Mouse (Mus musculus) neural tube, embryonic 15.5 days (tissue): ENCODE measurements around the gene Traf5. TPM values are rescaled to one million over a fixed set of nuclear protein-coding genes. Genes with fewer than 3 reads are reported as not detected.

Experiments
- ATAC-seq: fragments of 200-750 bp; cut with Nextera tagmentation; 2 replicates; pipeline ENCODE4 v1.8.0; 2017; ENCODE audit warnings: mild to moderate bottlenecking, moderate TSS enrichment, moderate library complexity; ENCODE audit not compliant: low FRiP score
- H3K27ac ChIP-seq: fragments of 300-500 bp; sonication (generic); replicated peaks from 2 replicates; pipeline ENCODE4 v1.5.1; 2015; ENCODE audit warnings: mild to moderate bottlenecking, inconsistent platforms
- H3K27me3 ChIP-seq: fragments of 300-500 bp; sonication (generic); replicated peaks from 2 replicates; pipeline ENCODE4 v1.6.1; 2015; ENCODE audit warnings: inconsistent platforms
- H3K36me3 ChIP-seq: fragments of 300-500 bp; sonication (generic); 2 replicates; pipeline ENCODE4 v1.6.1; 2015; ENCODE audit warnings: inconsistent platforms
- H3K4me1 ChIP-seq: fragments of 300-500 bp; sonication (generic); 2 replicates; pipeline ENCODE4 v1.6.1; 2015; ENCODE audit warnings: inconsistent platforms
- H3K4me2 ChIP-seq: fragments of 300-500 bp; sonication (generic); 2 replicates; pipeline ENCODE4 v1.6.1; 2015; ENCODE audit warnings: inconsistent platforms, mild to moderate bottlenecking, moderate library complexity
- H3K4me3 ChIP-seq: fragments of 300-500 bp; sonication (generic); replicated peaks from 2 replicates; pipeline ENCODE4 v1.5.1; 2015; ENCODE audit warnings: mild to moderate bottlenecking, inconsistent platforms
- H3K9ac ChIP-seq: fragments of 300-500 bp; sonication (generic); replicated peaks from 2 replicates; pipeline ENCODE4 v1.6.1; 2015; ENCODE audit warnings: mild to moderate bottlenecking, inconsistent platforms
- H3K9me3 ChIP-seq: fragments of 300-500 bp; sonication (generic); replicated peaks from 2 replicates; pipeline ENCODE4 v1.6.1; 2016; ENCODE audit warnings: inconsistent platforms
- WGBS: fragments of 180-500 bp; shearing (Covaris S2); methylation state at CpG from one replicate; pipeline ENCODE4 v1.1.7; 2015; ENCODE audit warnings: mixed read lengths; 5-methylcytosine and 5-hydroxymethylcytosine counted together
- polyA plus RNA-seq: library from polyadenylated mRNA; unstranded; fragments of >200 nt; fragmentation: Nextera tagmentation; extraction: Ambion mirVana; gene quantifications from 2 replicates; pipeline ENCODE4 v1.2.1, GENCODE M21; 2015

The Traf5 gene
- polyA plus RNA-seq, 1 experiment from 2014 or later: 1.7 TPM

- Histone ChIP-seq H3K27ac (no peak overlapping the region), H3K36me3 (no peaks in the 10 kb centered on the region), H3K27me3 (no peaks in the 10 kb centered on the region), H3K9ac (no peak overlapping the region), H3K4me1 (0 out of 2 replicates have a peak, but pooled peaks cover 7% of the 10 kb centered on the region), H3K4me3 (no peak overlapping the region), H3K4me2 (no peak overlapping the region), H3K9me3 (no peaks in the 10 kb centered on the region)
- no peak for ATAC-seq
- WGBS: 87% methylated on average over 4 of the region's 4 CpGs
These were observed 16.3 kb downstream of the Traf5 start for GRCm38 (mm10) chr1:192076101-192076500.

GRCm38 (mm10) chr1:192074824-192075223, 17.5 kb downstream of the Traf5 start:
- no peaks in the 10 kb centered on the region for H3K36me3 ChIP-seq
- no peak overlapping the region for H3K27ac ChIP-seq
- H3K9me3 ChIP-seq: no peaks in the 10 kb centered on the region
- no peak overlapping the region for H3K9ac ChIP-seq
- WGBS: 80% methylated on average over 1 of the region's 1 CpGs
- H3K4me1 ChIP-seq: peaks cover 18% of the 10 kb centered on the region
- ATAC-seq: no peak
- no peaks in the 10 kb centered on the region for H3K27me3 ChIP-seq
- H3K4me3 ChIP-seq: no peak overlapping the region
- no peak overlapping the region for H3K4me2 ChIP-seq

GRCm38 (mm10) chr1:192072426-192072825, 19.9 kb downstream of the Traf5 start:
- WGBS: 65% methylated on average over 1 of the region's 1 CpGs
- Histone ChIP-seq H3K9me3 (no peaks in the 10 kb centered on the region), H3K9ac (no peak overlapping the region), H3K4me2 (no peak overlapping the region), H3K27me3 (no peaks in the 10 kb centered on the region), H3K36me3 (no peaks in the 10 kb centered on the region), H3K27ac (no peak overlapping the region), H3K4me3 (no peak overlapping the region), H3K4me1 (peaks cover 18% of the 10 kb centered on the region)
- no peak for ATAC-seq

- Histone ChIP-seq H3K27me3 (no peaks in the 10 kb centered on the region), H3K9ac (no peak overlapping the region), H3K4me1 (peaks cover 18% of the 10 kb centered on the region), H3K4me3 (no peak overlapping the region), H3K9me3 (no peaks in the 10 kb centered on the region), H3K4me2 (0 out of 2 replicates have a peak overlapping the region, but pooled peaks have one; percentile 32), H3K27ac (0 out of 2 replicates have a peak overlapping the region, but pooled peaks have one; percentile 37), H3K36me3 (no peaks in the 10 kb centered on the region)
- 51% methylated on average over 3 of the region's 3 CpGs for WGBS
- ATAC-seq: peak; percentile 41; the same call in 1 of the 2 replicates
These were observed 21.7 kb downstream of the Traf5 start for GRCm38 (mm10) chr1:192070618-192071051.

GRCm38 (mm10) chr1:192069971-192070591, 22.3 kb downstream of the Traf5 start:
- Histone ChIP-seq H3K4me3 (no peak overlapping the region), H3K4me2 (peak overlapping the region; percentile 32; the same call in 1 of the 2 replicates), H3K36me3 (no peaks in the 10 kb centered on the region), H3K27ac (peak overlapping the region; percentile 37; the same call in 1 of the 2 replicates), H3K4me1 (peaks cover 18% of the 10 kb centered on the region), H3K9ac (no peak overlapping the region), H3K9me3 (no peaks in the 10 kb centered on the region), H3K27me3 (no peaks in the 10 kb centered on the region)
- ATAC-seq: peak; percentile 21; the same call in 1 of the 2 replicates
- 41% methylated on average over 13 of the region's 13 CpGs for WGBS

GRCm38 (mm10) chr1:192068188-192068587, 24.2 kb downstream of the Traf5 start:
- peaks cover 16% of the 10 kb centered on the region for H3K4me1 ChIP-seq
- H3K9ac ChIP-seq: no peak overlapping the region
- no peak overlapping the region for H3K27ac ChIP-seq
- no peaks in the 10 kb centered on the region for H3K36me3 ChIP-seq
- ATAC-seq: no peak
- no peak overlapping the region for H3K4me2 ChIP-seq
- H3K27me3 ChIP-seq: no peaks in the 10 kb centered on the region
- WGBS: 53% methylated on average over 2 of the region's 2 CpGs
- no peak overlapping the region for H3K4me3 ChIP-seq
- no peaks in the 10 kb centered on the region for H3K9me3 ChIP-seq

GRCm38 (mm10) chr1:192066956-192067355, 25.4 kb downstream of the Traf5 start:
- ATAC-seq: no peak
- H3K4me3 ChIP-seq: no peak overlapping the region
- WGBS: 96% methylated on average over 3 of the region's 3 CpGs

GRCm38 (mm10) chr1:192063209-192063946, 29.0 kb downstream of the Traf5 start:
- Histone ChIP-seq H3K9me3 (no peaks in the 10 kb centered on the region), H3K4me3 (no peak overlapping the region), H3K36me3 (no peaks in the 10 kb centered on the region), H3K27ac (no peak overlapping the region), H3K9ac (no peak overlapping the region), H3K4me2 (no peak overlapping the region), H3K27me3 (no peaks in the 10 kb centered on the region), H3K4me1 (no peaks in the 10 kb centered on the region)
- 92% methylated on average over 8 of the region's 8 CpGs for WGBS
- ATAC-seq: no peak

More at GRCm38 (mm10) chr1:192066956-192067355, 25.4 kb downstream of the Traf5 start:
- Histone ChIP-seq H3K9me3 (no peaks in the 10 kb centered on the region), H3K36me3 (no peaks in the 10 kb centered on the region), H3K4me1 (peaks cover 16% of the 10 kb centered on the region), H3K9ac (no peak overlapping the region), H3K4me2 (no peak overlapping the region), H3K27me3 (no peaks in the 10 kb centered on the region), H3K27ac (no peak overlapping the region)

GRCm38 (mm10) chr1:192062682-192063081, 29.7 kb downstream of the Traf5 start:
- H3K9ac ChIP-seq: no peak overlapping the region
- no peaks in the 10 kb centered on the region for H3K4me1 ChIP-seq
- ATAC-seq: no peak
- no peak overlapping the region for H3K4me2 ChIP-seq
- H3K4me3 ChIP-seq: no peak overlapping the region
- 91% methylated on average over 14 of the region's 14 CpGs for WGBS
- H3K36me3 ChIP-seq: no peaks in the 10 kb centered on the region
- no peaks in the 10 kb centered on the region for H3K27me3 ChIP-seq
- H3K9me3 ChIP-seq: no peaks in the 10 kb centered on the region
- H3K27ac ChIP-seq: no peak overlapping the region

GRCm38 (mm10) chr1:192061666-192062306, 30.6 kb downstream of the Traf5 start:
- Histone ChIP-seq H3K9me3 (no peaks in the 10 kb centered on the region), H3K27ac (no peak overlapping the region), H3K4me1 (no peaks in the 10 kb centered on the region), H3K27me3 (no peaks in the 10 kb centered on the region), H3K4me3 (no peak overlapping the region), H3K4me2 (no peak overlapping the region), H3K9ac (no peak overlapping the region), H3K36me3 (no peaks in the 10 kb centered on the region)
- WGBS: 77% methylated on average over 4 of the region's 4 CpGs
- ATAC-seq: no peak

GRCm38 (mm10) chr1:192058911-192059310, 33.4 kb downstream of the Traf5 start:
- ATAC-seq: no peak
- no peak overlapping the region for H3K9ac ChIP-seq
- no peak overlapping the region for H3K27ac ChIP-seq
- no peaks in the 10 kb centered on the region for H3K4me1 ChIP-seq
- 88% methylated on average over 10 of the region's 10 CpGs for WGBS
- no peaks in the 10 kb centered on the region for H3K36me3 ChIP-seq
- no peaks in the 10 kb centered on the region for H3K9me3 ChIP-seq
- H3K27me3 ChIP-seq: no peaks in the 10 kb centered on the region
- H3K4me3 ChIP-seq: no peak overlapping the region
- H3K4me2 ChIP-seq: no peak overlapping the region
